Mouse (Mus musculus): ENCODE results near the gene Rbbp5. TPM values are rescaled to one million over a fixed set of nuclear protein-coding genes. Genes with fewer than 3 reads are reported as not detected.

Rbbp5 gene
- polyA plus RNA-seq, 1 experiment from 2014 or later = 46.1 TPM

DNA sequence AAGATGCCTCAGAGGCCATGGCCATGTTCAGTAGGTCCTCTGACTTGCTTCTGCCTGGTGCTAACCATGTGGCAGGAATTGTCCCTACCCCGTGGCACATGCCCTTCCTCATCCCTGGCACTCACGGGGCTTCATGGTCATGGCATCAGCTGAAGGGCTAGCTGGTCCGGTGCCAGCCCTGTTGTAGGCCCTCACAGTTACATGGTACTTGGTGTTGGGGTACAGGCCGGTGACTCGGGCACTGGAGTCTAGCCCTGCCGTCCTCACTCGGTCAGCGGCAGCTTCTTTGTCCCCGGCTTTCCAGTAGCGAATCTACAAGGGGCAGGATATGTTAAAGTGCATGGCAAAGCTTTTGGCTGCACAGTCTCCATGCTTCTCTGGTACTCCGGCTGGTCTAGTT lies 39.6 kb downstream of the Rbbp5 start:
- no peak overlapping the region for H3K4me2 ChIP-seq
- no peak for ATAC-seq (ENCODE audit: insufficient read depth)

DNA sequence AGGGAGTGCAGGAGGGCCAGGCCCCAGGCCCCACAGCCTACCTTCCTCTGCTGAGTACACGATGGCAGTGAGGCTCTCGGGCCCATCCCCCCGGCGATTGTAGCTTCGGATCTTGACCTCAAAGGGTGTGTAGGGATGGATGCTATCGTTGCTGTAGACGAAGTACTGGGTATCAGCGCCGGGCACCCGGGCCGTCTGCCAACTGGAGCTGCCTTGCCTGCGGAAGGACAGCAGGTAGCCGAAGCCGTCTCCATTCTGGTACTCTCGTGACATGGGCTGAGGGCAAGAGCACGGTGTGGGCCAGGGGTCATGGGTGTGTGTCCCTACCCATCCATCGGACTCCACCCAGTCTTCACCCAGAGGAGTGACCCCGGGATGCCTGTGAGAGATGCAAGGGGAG lies 41.5 kb downstream of the Rbbp5 start:
- Histone ChIP-seq H3K9me3 (ENCODE audit: low read depth, low read length) (no peaks in the 10 kb centered on the region), H3K27ac (ENCODE audit: low read depth) (no peak overlapping the region), H3K9ac (no peak overlapping the region), H3K36me3 (ENCODE audit: insufficient read depth) (no peaks in the 10 kb centered on the region), H3K4me3 (ENCODE audit: low read depth, low read length) (no peak overlapping the region), H3K27me3 (ENCODE audit: insufficient read depth, low read length) (no peaks in the 10 kb centered on the region), H3K4me1 (ENCODE audit: insufficient read depth) (no peaks in the 10 kb centered on the region), H3K4me2 (no peak overlapping the region)
- ATAC-seq (ENCODE audit: insufficient read depth) (no peak), DNase-seq (no peak)
- 68% methylated on average over 18 of the region's 18 CpGs for WGBS
- TF ChIP-seq CTCF (IDR thresholded peaks at IDR 0.05; ENCODE audit: low read depth) = no peak

More for the DNA sequence above, 39.6 kb downstream of the Rbbp5 start:
- 90% methylated on average over 11 of the region's 11 CpGs for WGBS
- TF ChIP-seq CTCF (IDR thresholded peaks at IDR 0.05; ENCODE audit: low read depth) = no peak
- H3K9me3 ChIP-seq (ENCODE audit: low read depth, low read length) = no peaks in the 10 kb centered on the region
- no peak overlapping the region for H3K9ac ChIP-seq
- H3K4me3 ChIP-seq (ENCODE audit: low read depth, low read length) = no peak overlapping the region
- H3K36me3 ChIP-seq (ENCODE audit: insufficient read depth) = no peaks in the 10 kb centered on the region
- DNase-seq = no peak
- H3K27me3 ChIP-seq (ENCODE audit: insufficient read depth, low read length) = no peaks in the 10 kb centered on the region
- H3K27ac ChIP-seq (ENCODE audit: low read depth) = no peak overlapping the region
- H3K4me1 ChIP-seq (ENCODE audit: insufficient read depth) = no peaks in the 10 kb centered on the region

DNA sequence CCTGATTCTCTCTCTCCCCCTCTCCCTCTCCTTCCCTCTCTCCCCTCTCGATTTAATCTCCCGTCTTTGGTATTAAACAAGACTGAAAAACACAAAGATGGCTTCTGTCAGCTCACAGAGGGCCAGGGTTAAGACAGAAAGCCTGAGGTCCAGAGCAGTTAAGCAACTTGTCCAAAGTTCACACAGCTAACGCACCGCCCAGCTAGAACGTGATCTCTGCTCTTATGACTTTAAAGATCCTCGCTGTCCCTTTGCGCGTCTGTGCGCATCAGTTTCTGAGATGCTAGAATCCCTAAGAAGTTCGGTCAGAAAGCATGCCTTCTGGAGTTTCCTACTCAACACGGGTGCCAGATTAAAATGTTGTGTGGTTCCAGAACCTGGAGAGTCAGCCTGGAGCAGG lies 42.6 kb downstream of the Rbbp5 start:
- 88% methylated on average over 11 of the region's 11 CpGs for WGBS
- no peaks in the 10 kb centered on the region for H3K4me1 ChIP-seq (ENCODE audit: insufficient read depth)
- no peaks in the 10 kb centered on the region for H3K9me3 ChIP-seq (ENCODE audit: low read depth, low read length)
- H3K9ac ChIP-seq = no peak overlapping the region
- H3K27me3 ChIP-seq (ENCODE audit: insufficient read depth, low read length) = no peaks in the 10 kb centered on the region
- no peak overlapping the region for H3K27ac ChIP-seq (ENCODE audit: low read depth)
- H3K4me2 ChIP-seq = no peak overlapping the region
- no peak overlapping the region for H3K4me3 ChIP-seq (ENCODE audit: low read depth, low read length)
- H3K36me3 ChIP-seq (ENCODE audit: insufficient read depth) = no peaks in the 10 kb centered on the region
- no peak for TF ChIP-seq CTCF (IDR thresholded peaks at IDR 0.05; ENCODE audit: low read depth)
- ATAC-seq (ENCODE audit: insufficient read depth) = no peak
- DNase-seq = no peak

- H3K27me3 ChIP-seq (ENCODE audit: insufficient read depth, low read length) = no peaks in the 10 kb centered on the region
- no peak overlapping the region for H3K9ac ChIP-seq
- H3K9me3 ChIP-seq (ENCODE audit: low read depth, low read length) = no peaks in the 10 kb centered on the region
- no peak overlapping the region for H3K4me2 ChIP-seq
- ATAC-seq (ENCODE audit: insufficient read depth) = peak; percentile 55; the same call in 1 of the 2 replicates
- no peak overlapping the region for H3K27ac ChIP-seq (ENCODE audit: low read depth)
- H3K36me3 ChIP-seq (ENCODE audit: insufficient read depth) = no peaks in the 10 kb centered on the region
- no peak overlapping the region for H3K4me3 ChIP-seq (ENCODE audit: low read depth, low read length)
- peak; percentile 43 for TF ChIP-seq CTCF (IDR thresholded peaks at IDR 0.05; ENCODE audit: low read depth)
- 25% methylated on average over 3 of the region's 6 CpGs for WGBS
- DNase-seq = peak; percentile 77
- H3K4me1 ChIP-seq (ENCODE audit: insufficient read depth) = no peaks in the 10 kb centered on the region
Observed at GRCm38 (mm10) chr1:132520764-132521163, 43.6 kb downstream of the Rbbp5 start.

DNA sequence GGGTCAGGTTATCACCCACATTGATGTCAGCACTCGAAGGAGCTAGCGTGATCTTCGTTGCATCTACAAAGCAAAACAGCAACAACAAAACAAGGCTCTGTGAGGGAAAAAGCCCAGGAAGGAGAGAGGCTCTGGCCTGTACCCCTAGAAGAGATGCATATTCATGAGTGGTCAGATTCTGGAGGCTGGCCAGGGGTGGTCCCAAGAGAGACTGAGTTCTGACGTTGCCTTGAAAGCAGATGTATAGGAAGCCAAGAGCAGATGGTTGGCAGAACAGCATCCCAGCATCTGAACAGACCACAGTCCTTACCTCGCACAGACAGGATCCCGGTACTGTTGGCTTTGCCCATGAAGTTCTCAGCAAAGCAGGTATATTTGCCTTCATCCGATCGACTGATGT lies 45.9 kb downstream of the Rbbp5 start:
- DNase-seq (no peak), ATAC-seq (ENCODE audit: insufficient read depth) (no peak)
- no peaks in the 10 kb centered on the region for H3K36me3 ChIP-seq (ENCODE audit: insufficient read depth)
- no peak overlapping the region for H3K27ac ChIP-seq (ENCODE audit: low read depth)
- no peak for TF ChIP-seq CTCF (IDR thresholded peaks at IDR 0.05; ENCODE audit: low read depth)
- 78% methylated on average over 8 of the region's 8 CpGs for WGBS
- H3K4me3 ChIP-seq (ENCODE audit: low read depth, low read length) = no peak overlapping the region
- no peaks in the 10 kb centered on the region for H3K9me3 ChIP-seq (ENCODE audit: low read depth, low read length)
- H3K27me3 ChIP-seq (ENCODE audit: insufficient read depth, low read length) = no peaks in the 10 kb centered on the region
- no peak overlapping the region for H3K9ac ChIP-seq
- no peaks in the 10 kb centered on the region for H3K4me1 ChIP-seq (ENCODE audit: insufficient read depth)
- no peak overlapping the region for H3K4me2 ChIP-seq

DNA sequence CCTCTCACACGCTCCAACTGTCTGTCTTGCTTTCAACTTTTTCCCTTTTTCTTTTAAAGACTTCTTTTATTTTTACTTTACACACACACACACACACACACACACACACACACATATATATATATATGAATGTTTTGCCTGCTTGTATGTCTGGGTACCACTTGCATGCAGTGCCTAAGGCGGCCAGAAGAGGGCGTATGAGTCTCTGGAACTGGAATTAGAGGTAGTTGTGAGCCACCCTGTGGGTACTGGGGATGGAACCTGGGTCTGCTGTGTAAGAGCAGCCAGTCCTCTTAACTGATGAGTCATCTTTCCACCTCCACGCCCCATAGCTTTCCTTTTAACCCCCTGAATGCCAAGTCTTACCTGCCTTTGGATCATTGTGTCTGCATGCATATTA lies 46.8 kb downstream of the Rbbp5 start:
- Histone ChIP-seq H3K36me3 (ENCODE audit: insufficient read depth) (no peaks in the 10 kb centered on the region), H3K9ac (no peak overlapping the region), H3K4me1 (ENCODE audit: insufficient read depth) (no peaks in the 10 kb centered on the region), H3K9me3 (ENCODE audit: low read depth, low read length) (no peaks in the 10 kb centered on the region), H3K4me3 (ENCODE audit: low read depth, low read length) (no peak overlapping the region), H3K27me3 (ENCODE audit: insufficient read depth, low read length) (no peaks in the 10 kb centered on the region), H3K4me2 (no peak overlapping the region), H3K27ac (ENCODE audit: low read depth) (no peak overlapping the region)
- TF ChIP-seq CTCF (IDR thresholded peaks at IDR 0.05; ENCODE audit: low read depth) = peak; percentile 63
- 30% methylated on average over 4 of the region's 4 CpGs for WGBS
- DNase-seq (peak; percentile 55), ATAC-seq (ENCODE audit: insufficient read depth) (no peak)

- H3K4me2 ChIP-seq = no peak overlapping the region
- H3K4me3 ChIP-seq (ENCODE audit: low read depth, low read length) = no peak overlapping the region
- H3K27ac ChIP-seq (ENCODE audit: low read depth) = no peak overlapping the region
- H3K4me1 ChIP-seq (ENCODE audit: insufficient read depth) = no peaks in the 10 kb centered on the region
- no peak overlapping the region for H3K9ac ChIP-seq
- no peaks in the 10 kb centered on the region for H3K9me3 ChIP-seq (ENCODE audit: low read depth, low read length)
- WGBS = 6% methylated on average over 10 of the region's 10 CpGs
- no peaks in the 10 kb centered on the region for H3K27me3 ChIP-seq (ENCODE audit: insufficient read depth, low read length)
- TF ChIP-seq CTCF (IDR thresholded peaks at IDR 0.05; ENCODE audit: low read depth) = peak; percentile 92
- 0 out of 2 replicates have a peak, but pooled peaks have one; percentile 26 for ATAC-seq (ENCODE audit: insufficient read depth)
- peak; percentile 92 for DNase-seq
- no peaks in the 10 kb centered on the region for H3K36me3 ChIP-seq (ENCODE audit: insufficient read depth)
Observed at GRCm38 (mm10) chr1:132525832-132526231, 48.7 kb downstream of the Rbbp5 start.

DNA sequence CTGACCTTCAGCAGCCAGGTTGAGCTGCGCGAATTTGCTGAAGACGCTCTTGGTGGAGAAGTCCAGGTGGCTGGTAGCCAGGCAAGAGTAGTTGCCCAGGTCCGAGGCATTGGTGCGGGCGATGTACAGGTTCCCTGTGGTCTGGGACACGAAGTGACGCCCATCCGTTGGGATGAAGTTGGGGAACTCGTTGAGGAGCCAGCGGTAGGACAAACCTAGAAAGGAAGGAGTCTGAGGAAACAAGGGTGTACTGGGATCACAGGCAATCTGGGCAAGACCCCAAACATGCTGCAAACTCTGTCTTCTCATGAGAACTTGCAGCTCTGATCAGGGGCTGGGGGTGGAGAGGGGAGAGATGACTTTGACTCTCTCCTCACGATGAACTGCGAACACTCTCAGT lies 50.9 kb downstream of the Rbbp5 start:
- H3K4me1 ChIP-seq (ENCODE audit: insufficient read depth) = no peaks in the 10 kb centered on the region
- TF ChIP-seq CTCF (IDR thresholded peaks at IDR 0.05; ENCODE audit: low read depth) = no peak
- WGBS = 90% methylated on average over 13 of the region's 13 CpGs
- DNase-seq (no peak), ATAC-seq (ENCODE audit: insufficient read depth) (no peak)
- no peaks in the 10 kb centered on the region for H3K27me3 ChIP-seq (ENCODE audit: insufficient read depth, low read length)
- no peak overlapping the region for H3K27ac ChIP-seq (ENCODE audit: low read depth)
- no peak overlapping the region for H3K4me3 ChIP-seq (ENCODE audit: low read depth, low read length)
- no peak overlapping the region for H3K9ac ChIP-seq
- H3K36me3 ChIP-seq (ENCODE audit: insufficient read depth) = no peaks in the 10 kb centered on the region
- H3K4me2 ChIP-seq = no peak overlapping the region
- H3K9me3 ChIP-seq (ENCODE audit: low read depth, low read length) = no peaks in the 10 kb centered on the region

All from lung, embryonic 14.5 days (tissue).